Mouse (Mus musculus) hindbrain, embryonic 16.5 days (tissue): Measurements from ENCODE around the gene Ccr10. TPM values are rescaled to one million over a fixed set of nuclear protein-coding genes. Genes with fewer than 3 reads are reported as not detected.

ENCODE experiments used
- ATAC-seq: fragments of 200-750 bp; cut with Nextera tagmentation; 2 replicates; pipeline ENCODE4 v1.8.0; 2017; ENCODE audit warnings: moderate TSS enrichment, moderate library complexity
- H3K27ac ChIP-seq: fragments of 300-500 bp; sonication (generic); 2 replicates; pipeline ENCODE4 v1.5.1; 2014; ENCODE audit warnings: low read depth, mild to moderate bottlenecking, control low read depth, low read length, moderate library complexity
- H3K27me3 ChIP-seq: fragments of 300-500 bp; sonication (generic); replicated peaks from 2 replicates; pipeline ENCODE4 v1.6.1; 2014; ENCODE audit warnings: low read length; ENCODE audit not compliant: control insufficient read depth, insufficient read depth
- H3K36me3 ChIP-seq: fragments of 300-500 bp; sonication (generic); 2 replicates; pipeline ENCODE4 v1.6.1; 2014; ENCODE audit warnings: mild to moderate bottlenecking, low read length, moderate library complexity, mixed read lengths; ENCODE audit not compliant: control insufficient read depth, insufficient read depth
- H3K4me1 ChIP-seq: fragments of 300-500 bp; sonication (generic); 2 replicates; pipeline ENCODE4 v1.6.1; 2014; ENCODE audit warnings: low read depth, low read length; ENCODE audit not compliant: control insufficient read depth, insufficient read depth
- H3K4me2 ChIP-seq: fragments of 300-500 bp; sonication (generic); 2 replicates; pipeline ENCODE4 v1.6.1; 2014; ENCODE audit warnings: mild to moderate bottlenecking, low read length, control low read depth, moderate library complexity
- H3K4me3 ChIP-seq: fragments of 300-500 bp; sonication (generic); 2 replicates; pipeline ENCODE4 v1.5.1; 2014; ENCODE audit warnings: mild to moderate bottlenecking, low read length, control low read depth, moderate library complexity
- H3K9ac ChIP-seq: fragments of 300-500 bp; sonication (generic); 2 replicates; pipeline ENCODE4 v1.6.1; 2014; ENCODE audit warnings: low read depth, mild to moderate bottlenecking, control low read depth, low read length, moderate library complexity
- H3K9me3 ChIP-seq: fragments of 300-500 bp; sonication (generic); 2 replicates; pipeline ENCODE4 v1.6.1; 2014; ENCODE audit warnings: mild to moderate bottlenecking, low read length, moderate library complexity; ENCODE audit not compliant: control insufficient read depth
- WGBS: fragments of 180-500 bp; shearing (Covaris S2); extraction: QIAGEN DNeasy Blood & Tissue Kit; methylation state at CpG from one replicate; pipeline ENCODE4 v1.1.7; 2014; 5-methylcytosine and 5-hydroxymethylcytosine counted together
- polyA plus RNA-seq: library from polyadenylated mRNA; unstranded; fragments of >200 nt; fragmentation: Nextera tagmentation; extraction: Ambion mirVana; gene quantifications from 2 replicates; pipeline ENCODE4 v1.2.1, GENCODE M21; 2015

Ccr10 gene
- polyA plus RNA-seq, 1 experiment from 2014 or later: 0.60 TPM

DNA sequence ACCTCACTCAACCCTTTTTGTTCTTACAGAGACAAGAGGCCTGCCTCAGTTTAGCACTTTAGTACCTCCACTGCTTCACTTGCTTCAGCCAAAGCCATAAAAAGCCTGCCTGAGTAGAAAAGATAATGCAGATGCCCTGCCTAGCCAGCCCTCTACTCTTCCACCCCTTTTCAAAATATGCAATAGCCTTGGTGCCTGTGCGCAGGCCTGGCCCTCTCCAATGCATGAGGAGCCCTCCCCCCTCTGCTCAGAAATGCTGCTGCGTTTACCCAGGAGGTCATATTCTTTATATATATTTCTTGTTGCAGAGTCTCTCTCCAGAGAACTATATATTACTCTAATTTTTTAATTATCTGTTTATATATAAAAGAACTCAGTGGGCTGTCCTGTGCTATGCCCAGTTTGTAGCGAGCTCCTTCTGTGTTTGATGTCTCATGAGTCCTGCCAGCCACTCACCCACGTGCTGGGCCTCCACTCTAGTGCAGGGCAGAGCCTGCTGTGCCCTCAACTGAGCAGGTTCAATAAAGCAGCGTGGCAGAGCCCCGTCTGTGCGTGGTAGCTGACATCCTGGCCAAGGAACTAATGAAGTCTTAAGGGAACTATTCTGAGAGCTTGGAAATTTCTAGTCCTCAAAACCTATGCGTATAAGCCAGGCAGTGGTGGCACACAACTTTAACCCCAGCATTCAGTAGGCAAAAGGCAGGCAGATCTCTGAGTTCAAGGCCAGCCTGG is 15.1 kb upstream of the Ccr10 start:
- ATAC-seq: no peak
- peaks cover 8% of the 10 kb centered on the region; the same call in 1 of the 2 replicates for H3K36me3 ChIP-seq
- no peak overlapping the region for H3K4me2 ChIP-seq
- 27% methylated on average over 8 of the region's 8 CpGs for WGBS
- H3K27ac ChIP-seq: peak overlapping the region; percentile 72
- no peaks in the 10 kb centered on the region for H3K9me3 ChIP-seq
- H3K4me3 ChIP-seq: no peak overlapping the region
- no peaks in the 10 kb centered on the region for H3K27me3 ChIP-seq
- peaks cover 11% of the 10 kb centered on the region for H3K4me1 ChIP-seq
- no peak overlapping the region for H3K9ac ChIP-seq

GRCm38 (mm10) chr11:101189495-101190180 is 14.4 kb upstream of the Ccr10 start:
- Histone ChIP-seq H3K9ac (no peak overlapping the region), H3K27ac (peak overlapping the region; percentile 72), H3K9me3 (no peaks in the 10 kb centered on the region), H3K27me3 (no peaks in the 10 kb centered on the region), H3K4me3 (no peak overlapping the region), H3K36me3 (peaks cover 8% of the 10 kb centered on the region; the same call in 1 of the 2 replicates), H3K4me2 (no peak overlapping the region; the same call in 1 of the 2 replicates), H3K4me1 (peaks cover 11% of the 10 kb centered on the region)
- ATAC-seq: peak; percentile 89
- WGBS: 5% methylated on average over 6 of the region's 6 CpGs

GRCm38 (mm10) chr11:101188166-101188805 is 13.0 kb upstream of the Ccr10 start:
- ATAC-seq: no peak
- no peaks in the 10 kb centered on the region for H3K9me3 ChIP-seq
- H3K4me3 ChIP-seq: no peak overlapping the region
- H3K27me3 ChIP-seq: no peaks in the 10 kb centered on the region; the same call in 1 of the 2 replicates
- no peak overlapping the region for H3K9ac ChIP-seq
- H3K36me3 ChIP-seq: peaks cover 8% of the 10 kb centered on the region; the same call in 1 of the 2 replicates
- 78% methylated on average over 11 of the region's 11 CpGs for WGBS
- no peak overlapping the region for H3K4me2 ChIP-seq
- peaks cover 11% of the 10 kb centered on the region for H3K4me1 ChIP-seq
- H3K27ac ChIP-seq: peak overlapping the region; percentile 72

GRCm38 (mm10) chr11:101187541-101187940 is 12.3 kb upstream of the Ccr10 start:
- no peak overlapping the region for H3K4me2 ChIP-seq
- H3K4me3 ChIP-seq: no peak overlapping the region
- no peak overlapping the region for H3K9ac ChIP-seq
- no peak overlapping the region for H3K27ac ChIP-seq
- WGBS: 94% methylated on average over 5 of the region's 5 CpGs
- peaks cover 11% of the 10 kb centered on the region for H3K4me1 ChIP-seq
- ATAC-seq: no peak
- H3K36me3 ChIP-seq: peaks cover 7% of the 10 kb centered on the region; the same call in 1 of the 2 replicates
- H3K27me3 ChIP-seq: no peaks in the 10 kb centered on the region; the same call in 1 of the 2 replicates
- no peaks in the 10 kb centered on the region for H3K9me3 ChIP-seq

DNA sequence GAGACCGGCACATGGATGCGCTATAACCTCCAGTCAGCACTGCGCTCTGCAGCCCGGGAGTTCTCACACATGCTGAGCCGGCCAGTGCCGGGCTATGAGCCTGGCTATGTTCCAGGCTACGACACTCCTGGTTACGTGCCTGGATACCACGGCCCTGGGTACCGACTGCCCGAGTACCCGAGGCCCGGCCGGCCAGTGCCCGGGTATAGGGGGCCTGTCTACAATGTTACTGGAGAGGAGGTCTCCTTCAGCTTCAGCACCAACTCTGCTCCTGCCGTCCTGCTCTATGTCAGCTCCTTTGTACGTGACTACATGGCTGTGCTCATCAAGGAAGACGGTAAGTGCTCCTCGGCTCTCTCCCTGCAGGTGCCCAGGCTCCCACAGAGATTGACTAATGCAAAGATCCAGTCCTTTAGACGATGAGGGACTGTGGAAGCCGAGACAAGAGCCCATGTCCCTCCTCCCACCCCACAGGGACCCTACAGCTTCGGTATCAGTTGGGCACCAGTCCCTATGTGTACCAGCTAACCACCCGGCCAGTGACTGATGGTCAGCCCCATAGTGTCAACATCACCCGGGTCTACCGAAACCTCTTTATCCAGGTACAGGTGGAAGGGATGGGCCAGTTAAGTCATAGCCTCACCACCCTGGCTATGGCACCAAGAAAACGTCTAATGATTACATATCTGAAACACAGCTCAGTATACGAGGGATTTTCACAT is 11.4 kb upstream of the Ccr10 start:
- WGBS: 67% methylated on average over 27 of the region's 27 CpGs
- H3K36me3 ChIP-seq: peaks cover 7% of the 10 kb centered on the region; the same call in 1 of the 2 replicates
- H3K4me2 ChIP-seq: no peak overlapping the region
- H3K9ac ChIP-seq: no peak overlapping the region
- peaks cover 11% of the 10 kb centered on the region for H3K4me1 ChIP-seq
- no peak overlapping the region for H3K4me3 ChIP-seq
- ATAC-seq: no peak
- no peak overlapping the region for H3K27ac ChIP-seq
- no peaks in the 10 kb centered on the region for H3K9me3 ChIP-seq
- no peaks in the 10 kb centered on the region; the same call in 1 of the 2 replicates for H3K27me3 ChIP-seq

DNA sequence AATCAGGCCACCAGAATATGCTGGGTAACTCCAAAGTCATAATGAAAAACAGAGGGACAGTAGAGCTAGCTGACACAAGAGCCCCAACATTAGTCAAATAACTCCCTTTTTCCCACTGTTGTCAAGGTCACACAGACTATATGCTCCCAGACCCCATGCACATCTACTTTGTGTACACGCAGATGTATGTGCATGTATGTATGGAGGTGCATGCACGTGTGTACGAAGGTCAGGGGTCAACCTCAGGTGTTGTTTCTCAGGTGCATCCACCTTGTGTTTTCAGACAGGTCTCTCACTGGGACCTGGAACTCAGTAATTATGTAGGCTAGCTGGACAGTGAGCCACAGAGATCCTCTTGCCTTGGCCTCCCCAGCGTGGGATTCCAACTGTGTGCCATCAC is 10.2 kb upstream of the Ccr10 start:
- H3K4me1 ChIP-seq: peaks cover 11% of the 10 kb centered on the region
- no peak overlapping the region for H3K9ac ChIP-seq
- 94% methylated on average over 4 of the region's 4 CpGs for WGBS
- peaks cover 7% of the 10 kb centered on the region; the same call in 1 of the 2 replicates for H3K36me3 ChIP-seq
- no peak overlapping the region for H3K4me3 ChIP-seq
- no peaks in the 10 kb centered on the region; the same call in 1 of the 2 replicates for H3K27me3 ChIP-seq
- no peak for ATAC-seq
- no peak overlapping the region for H3K4me2 ChIP-seq
- H3K27ac ChIP-seq: no peak overlapping the region
- H3K9me3 ChIP-seq: no peaks in the 10 kb centered on the region

- Histone ChIP-seq H3K9me3 (no peaks in the 10 kb centered on the region), H3K4me3 (no peak overlapping the region), H3K27ac (no peak overlapping the region), H3K36me3 (peaks cover 7% of the 10 kb centered on the region; the same call in 1 of the 2 replicates), H3K9ac (no peak overlapping the region), H3K4me1 (peaks cover 9% of the 10 kb centered on the region), H3K4me2 (no peak overlapping the region), H3K27me3 (no peaks in the 10 kb centered on the region; the same call in 1 of the 2 replicates)
- 91% methylated on average over 12 of the region's 12 CpGs for WGBS
- no peak for ATAC-seq
Observed at GRCm38 (mm10) chr11:101184984-101185383, 9.7 kb upstream of the Ccr10 start.

DNA sequence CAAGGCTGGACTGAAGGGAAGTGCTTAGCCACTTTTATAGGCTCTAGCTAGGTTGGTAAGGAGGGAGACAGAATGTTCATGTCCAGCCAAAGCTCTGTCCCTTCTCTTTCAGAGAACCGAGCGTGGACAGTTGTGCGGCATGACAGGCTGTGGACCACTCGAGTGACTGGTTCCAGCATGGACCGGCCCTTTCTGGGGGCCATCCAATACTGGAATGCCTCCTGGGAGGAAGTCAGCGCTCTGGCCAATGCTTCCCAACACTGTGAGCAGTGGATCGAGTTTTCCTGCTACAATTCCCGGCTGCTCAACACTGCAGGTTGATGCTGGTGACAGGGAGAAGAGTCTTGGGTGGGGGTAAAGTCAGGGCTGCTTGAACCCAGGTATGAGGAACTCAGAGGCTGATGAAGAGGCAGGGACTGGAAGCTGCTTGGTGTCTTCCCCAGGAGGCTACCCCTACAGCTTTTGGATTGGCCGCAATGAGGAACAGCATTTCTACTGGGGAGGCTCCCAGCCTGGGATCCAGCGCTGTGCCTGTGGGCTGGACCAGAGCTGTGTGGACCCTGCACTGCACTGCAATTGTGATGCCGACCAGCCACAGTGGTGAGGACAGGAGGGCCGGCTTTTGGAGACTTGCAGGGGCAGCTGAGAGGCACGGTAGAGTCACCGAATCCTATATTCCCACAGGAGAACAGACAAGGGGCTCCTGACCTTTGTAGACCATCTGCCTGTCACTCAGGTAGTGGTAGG is 7.7 kb upstream of the Ccr10 start:
- H3K9me3 ChIP-seq: no peaks in the 10 kb centered on the region
- 76% methylated on average over 14 of the region's 14 CpGs for WGBS
- no peak overlapping the region for H3K4me2 ChIP-seq
- no peak overlapping the region for H3K4me3 ChIP-seq
- peaks cover 7% of the 10 kb centered on the region; the same call in 1 of the 2 replicates for H3K36me3 ChIP-seq
- no peak overlapping the region for H3K27ac ChIP-seq
- ATAC-seq: no peak
- peaks cover 3% of the 10 kb centered on the region for H3K27me3 ChIP-seq
- H3K9ac ChIP-seq: 0 out of 2 replicates have a peak overlapping the region, but pooled peaks have one; percentile 10
- peaks cover 7% of the 10 kb centered on the region for H3K4me1 ChIP-seq
